Mouse (Mus musculus) heart, postnatal 0 days (tissue): Measurements from ENCODE around the gene Arpc1b.

Experiments
- CTCF ChIP-seq: IDR thresholded peaks from 2 replicates; pipeline ENCODE4 v1.5.1; 2016; ENCODE audit warnings: antibody characterized with exemption, control low read depth, low read depth
- EP300 ChIP-seq: IDR thresholded peaks from 2 replicates; pipeline ENCODE4 v1.6.1; 2016; ENCODE audit warnings: antibody characterized with exemption, low read depth

DNA sequence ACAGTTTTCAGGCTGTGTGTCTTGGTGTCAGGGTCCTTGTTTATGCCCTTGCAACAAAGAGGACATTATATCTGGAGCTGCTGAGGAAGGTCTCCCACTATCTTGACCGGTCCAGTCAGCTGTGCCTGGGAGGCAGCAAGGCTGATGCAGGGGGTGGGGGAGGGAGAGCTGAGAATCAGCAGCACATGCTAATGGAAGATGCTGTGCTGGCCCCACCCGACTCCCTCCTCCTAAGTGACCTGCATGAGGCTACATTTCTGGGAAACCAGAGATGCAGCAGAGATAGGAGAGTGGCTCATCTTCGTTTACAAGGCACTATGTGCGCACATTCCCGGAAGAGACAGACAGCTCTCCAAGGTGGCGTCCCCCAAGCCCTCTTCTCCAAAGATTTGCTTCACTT lies 3.6 kb upstream of the Arpc1b start:
- TF ChIP-seq CTCF, result no peak
- no peak for TF ChIP-seq EP300
